Mouse (Mus musculus) brain, embryonic 14.5 days (tissue): ENCODE results near the gene Tspan15.

ENCODE experiments used
- CTCF ChIP-seq: fragments of 200-500 bp; IDR thresholded peaks from 2 replicates; pipeline ENCODE4 v1.5.1; 2012; ENCODE audit warnings: inconsistent platforms, mild to moderate bottlenecking, moderate library complexity, borderline replicate concordance; ENCODE audit not compliant: insufficient read depth, insufficient read length; ENCODE audit errors: extremely low read depth
- POLR2A ChIP-seq: fragments of 200-500 bp; IDR thresholded peaks from 2 replicates; pipeline ENCODE4 v1.6.1; 2012; ENCODE audit warnings: mild to moderate bottlenecking, inconsistent platforms, borderline replicate concordance; ENCODE audit not compliant: poor library complexity, insufficient read depth, insufficient read length, severe bottlenecking; ENCODE audit errors: extremely low read depth

- TF ChIP-seq CTCF = no peak
- no peak for TF ChIP-seq POLR2A
These were observed 2.9 kb downstream of the Tspan15 start for GRCm38 (mm10) chr10:62228126-62228525.
